Mouse (Mus musculus) heart, embryonic 12.5 days (tissue): ENCODE data around the gene Plekhh2. TPM values are rescaled to one million over a fixed set of nuclear protein-coding genes. Genes with fewer than 3 reads are reported as not detected.

Experiments
- ATAC-seq: fragments of 200-750 bp; cut with Nextera tagmentation; 2 replicates; pipeline ENCODE4 v1.8.0; 2017; ENCODE audit warnings: moderate TSS enrichment, moderate library complexity; ENCODE audit not compliant: insufficient number of reproducible peaks, low FRiP score
- H3K27ac ChIP-seq: fragments of 300-500 bp; sonication (generic); 2 replicates; pipeline ENCODE4 v1.5.1; 2016; ENCODE audit warnings: mild to moderate bottlenecking, moderate library complexity; ENCODE audit not compliant: poor library complexity, severe bottlenecking
- H3K27me3 ChIP-seq: fragments of 300-500 bp; sonication (generic); replicated peaks from 2 replicates; pipeline ENCODE4 v1.6.1; 2016; ENCODE audit warnings: mild to moderate bottlenecking, moderate library complexity
- H3K36me3 ChIP-seq: fragments of 300-500 bp; sonication (generic); 2 replicates; pipeline ENCODE4 v1.6.1; 2016; ENCODE audit warnings: mild to moderate bottlenecking, moderate library complexity
- H3K4me1 ChIP-seq: fragments of 300-500 bp; sonication (generic); replicated peaks from 2 replicates; pipeline ENCODE4 v1.6.1; 2016; ENCODE audit warnings: mild to moderate bottlenecking
- H3K4me2 ChIP-seq: fragments of 300-500 bp; sonication (generic); 2 replicates; pipeline ENCODE4 v1.6.1; 2016; ENCODE audit warnings: mild to moderate bottlenecking, moderate library complexity
- H3K4me3 ChIP-seq: fragments of 300-500 bp; sonication (generic); 2 replicates; pipeline ENCODE4 v1.5.1; 2016; ENCODE audit warnings: mild to moderate bottlenecking
- H3K9ac ChIP-seq: fragments of 300-500 bp; sonication (generic); 2 replicates; pipeline ENCODE4 v1.6.1; 2016; ENCODE audit warnings: mild to moderate bottlenecking, moderate library complexity
- H3K9me3 ChIP-seq: fragments of 300-500 bp; sonication (generic); replicated peaks from 2 replicates; pipeline ENCODE4 v1.6.1; 2016; ENCODE audit warnings: mild to moderate bottlenecking, moderate library complexity
- WGBS: fragments of 180-500 bp; shearing (Covaris S2); methylation state at CpG from one replicate; pipeline ENCODE4 v1.1.7; 2016; 5-methylcytosine and 5-hydroxymethylcytosine counted together
- polyA plus RNA-seq: library from polyadenylated mRNA; unstranded; fragments of >200 nt; fragmentation: Nextera tagmentation; extraction: Ambion mirVana; gene quantifications from 2 replicates; pipeline ENCODE4 v1.2.1, GENCODE M21; 2016

The Plekhh2 gene
- 3.3 and 3.6 TPM in 2 replicates for polyA plus RNA-seq

- ATAC-seq: peak; percentile 81
- no peaks in the 10 kb centered on the region for H3K36me3 ChIP-seq
- H3K4me1 ChIP-seq: peaks cover 15% of the 10 kb centered on the region
- H3K4me3 ChIP-seq: peak within 1 kb of the TSS; percentile 86
- no peaks in the 10 kb centered on the region for H3K9me3 ChIP-seq
- H3K27me3 ChIP-seq: no peaks in the 10 kb centered on the region
- peak within 1 kb of the TSS; percentile 41; the same call in 1 of the 2 replicates for H3K27ac ChIP-seq
- H3K9ac ChIP-seq: peak within 1 kb of the TSS; percentile 84
- peak within 1 kb of the TSS; percentile 99 for H3K4me2 ChIP-seq
- under 1% methylated on average over 79 of the region's 79 CpGs for WGBS
Observed at GRCm38 (mm10) chr17:84511682-84512515, at the start of gene Plekhh2. Gene Plekhh2, plus strand, starts transcription at chr17:84511895.

GRCm38 (mm10) chr17:84465753-84466608, 45.7 kb upstream of the Plekhh2 start, which contains the start of gene Thada:
Gene Thada, minus strand, starts transcription at chr17:84466205.
- under 1% methylated on average over 67 of the region's 67 CpGs for WGBS
- no peaks in the 10 kb centered on the region for H3K9me3 ChIP-seq
- H3K27me3 ChIP-seq: no peaks in the 10 kb centered on the region
- H3K4me2 ChIP-seq: peak within 1 kb of the TSS; percentile 95
- H3K4me1 ChIP-seq: peaks cover 4% of the 10 kb centered on the region; the same call in 1 of the 2 replicates
- ATAC-seq: peak; percentile 98
- H3K36me3 ChIP-seq: peaks cover 8% of the 10 kb centered on the region
- peak within 1 kb of the TSS; percentile 93 for H3K9ac ChIP-seq
- peak within 1 kb of the TSS; percentile 74 for H3K27ac ChIP-seq
- H3K4me3 ChIP-seq: peak within 1 kb of the TSS; percentile 90

GRCm38 (mm10) chr17:84474312-84474711, 37.4 kb upstream of the Plekhh2 start:
- WGBS: 59% methylated on average over 4 of the region's 4 CpGs
- Histone ChIP-seq H3K9ac (no peak overlapping the region), H3K27me3 (no peaks in the 10 kb centered on the region), H3K4me3 (no peak overlapping the region), H3K4me1 (no peaks in the 10 kb centered on the region), H3K27ac (no peak overlapping the region), H3K9me3 (no peaks in the 10 kb centered on the region), H3K4me2 (no peak overlapping the region), H3K36me3 (no peaks in the 10 kb centered on the region)
- no peak for ATAC-seq

- Histone ChIP-seq H3K27me3 (no peaks in the 10 kb centered on the region), H3K9ac (no peak overlapping the region), H3K27ac (no peak overlapping the region), H3K4me1 (0 out of 2 replicates have a peak, but pooled peaks cover 3% of the 10 kb centered on the region), H3K9me3 (no peaks in the 10 kb centered on the region), H3K36me3 (no peaks in the 10 kb centered on the region), H3K4me2 (no peak overlapping the region), H3K4me3 (no peak overlapping the region)
- WGBS: 82% methylated on average over 5 of the region's 5 CpGs
- no peak for ATAC-seq
Observed at GRCm38 (mm10) chr17:84477176-84477575, 34.5 kb upstream of the Plekhh2 start.

GRCm38 (mm10) chr17:84478276-84478675, 33.4 kb upstream of the Plekhh2 start:
- WGBS: 73% methylated on average over 4 of the region's 4 CpGs
- no peak overlapping the region for H3K27ac ChIP-seq
- 0 out of 2 replicates have a peak, but pooled peaks cover 3% of the 10 kb centered on the region for H3K4me1 ChIP-seq
- H3K27me3 ChIP-seq: no peaks in the 10 kb centered on the region
- no peak overlapping the region for H3K9ac ChIP-seq
- H3K4me3 ChIP-seq: no peak overlapping the region
- H3K36me3 ChIP-seq: no peaks in the 10 kb centered on the region
- ATAC-seq: no peak
- H3K9me3 ChIP-seq: no peaks in the 10 kb centered on the region
- no peak overlapping the region for H3K4me2 ChIP-seq

- WGBS: 55% methylated on average over 15 of the region's 15 CpGs
- no peaks in the 10 kb centered on the region for H3K36me3 ChIP-seq
- no peaks in the 10 kb centered on the region for H3K9me3 ChIP-seq
- 0 out of 2 replicates have a peak, but pooled peaks cover 3% of the 10 kb centered on the region for H3K4me1 ChIP-seq
- no peak overlapping the region for H3K4me2 ChIP-seq
- H3K9ac ChIP-seq: no peak overlapping the region
- H3K27me3 ChIP-seq: no peaks in the 10 kb centered on the region
- H3K4me3 ChIP-seq: no peak overlapping the region
- no peak overlapping the region for H3K27ac ChIP-seq
- no peak for ATAC-seq
Observed at GRCm38 (mm10) chr17:84480464-84481355, 31.0 kb upstream of the Plekhh2 start.

GRCm38 (mm10) chr17:84482831-84483230, 28.9 kb upstream of the Plekhh2 start:
- H3K4me1 ChIP-seq: 0 out of 2 replicates have a peak, but pooled peaks cover 3% of the 10 kb centered on the region
- no peak overlapping the region for H3K9ac ChIP-seq
- no peak overlapping the region for H3K4me3 ChIP-seq
- no peaks in the 10 kb centered on the region for H3K27me3 ChIP-seq
- no peak overlapping the region for H3K27ac ChIP-seq
- WGBS: 78% methylated on average over 3 of the region's 3 CpGs
- ATAC-seq: no peak
- no peak overlapping the region for H3K4me2 ChIP-seq
- no peaks in the 10 kb centered on the region for H3K36me3 ChIP-seq
- no peaks in the 10 kb centered on the region for H3K9me3 ChIP-seq

GRCm38 (mm10) chr17:84483673-84484320, 27.9 kb upstream of the Plekhh2 start:
- Histone ChIP-seq H3K4me2 (no peak overlapping the region), H3K27ac (no peak overlapping the region), H3K27me3 (no peaks in the 10 kb centered on the region), H3K9ac (no peak overlapping the region), H3K4me1 (0 out of 2 replicates have a peak, but pooled peaks cover 3% of the 10 kb centered on the region), H3K4me3 (no peak overlapping the region), H3K36me3 (no peaks in the 10 kb centered on the region), H3K9me3 (no peaks in the 10 kb centered on the region)
- no peak for ATAC-seq
- 65% methylated on average over 6 of the region's 6 CpGs for WGBS

GRCm38 (mm10) chr17:84487415-84487814, 24.3 kb upstream of the Plekhh2 start:
- no peak for ATAC-seq
- Histone ChIP-seq H3K27ac (no peak overlapping the region), H3K4me2 (no peak overlapping the region), H3K4me3 (no peak overlapping the region), H3K27me3 (no peaks in the 10 kb centered on the region), H3K4me1 (no peaks in the 10 kb centered on the region), H3K36me3 (no peaks in the 10 kb centered on the region), H3K9ac (no peak overlapping the region), H3K9me3 (no peaks in the 10 kb centered on the region; the same call in 1 of the 2 replicates)
- WGBS: 64% methylated on average over 2 of the region's 2 CpGs
